Mouse (Mus musculus) CD8-positive naive resting alpha-beta T cell, adult 2 months (primary cell): ENCODE results near the gene Cntnap3.
"Not testable (repeated sequence)": the region's sequence is repeated elsewhere in the genome, so short reads cannot be mapped to it uniquely, and the experiment has no call there.

Experiments
- DNase-seq, 2 experiments: peaks; one replicate each; pipeline ENCODE4 v3.0.0; 2022; ENCODE audit warnings: low read depth in 2 of 2, low spot score in 2 of 2

Cntnap3 gene

GRCm38 (mm10) chr13:64903585-64904208 is at the start of gene Cntnap3:
Cntnap3 (minus strand) TSS chr13:64903955.
- no peak for DNase-seq

GRCm38 (mm10) chr13:64917191-64917590 is 13.4 kb upstream of the Cntnap3 start, which contains the start of gene Spata31:
Spata31 (plus strand) TSS chr13:64917406.
- DNase-seq: no peak

GRCm38 (mm10) chr13:64903132-64903531 is 623 bp downstream of the Cntnap3 start:
- DNase-seq: no peak

GRCm38 (mm10) chr13:64865397-64865796 is 38.4 kb downstream of the Cntnap3 start:
- DNase-seq: no peak

GRCm38 (mm10) chr13:64824856-64825255 is 78.9 kb downstream of the Cntnap3 start:
- not testable (repeated sequence) for DNase-seq

GRCm38 (mm10) chr13:64745383-64745782 is 158.4 kb downstream of the Cntnap3 start:
- no peak for DNase-seq

GRCm38 (mm10) chr13:64732244-64732643 is 171.5 kb downstream of the Cntnap3 start:
- DNase-seq: no peak

GRCm38 (mm10) chr13:64716791-64717190 is 187.0 kb downstream of the Cntnap3 start:
- no peak for DNase-seq

- DNase-seq: no peak
Observed at GRCm38 (mm10) chr13:64692463-64692862, 211.3 kb downstream of the Cntnap3 start.
